ENCODE assay signal across 9 mouse cellular contexts in the genomic region with DNA sequence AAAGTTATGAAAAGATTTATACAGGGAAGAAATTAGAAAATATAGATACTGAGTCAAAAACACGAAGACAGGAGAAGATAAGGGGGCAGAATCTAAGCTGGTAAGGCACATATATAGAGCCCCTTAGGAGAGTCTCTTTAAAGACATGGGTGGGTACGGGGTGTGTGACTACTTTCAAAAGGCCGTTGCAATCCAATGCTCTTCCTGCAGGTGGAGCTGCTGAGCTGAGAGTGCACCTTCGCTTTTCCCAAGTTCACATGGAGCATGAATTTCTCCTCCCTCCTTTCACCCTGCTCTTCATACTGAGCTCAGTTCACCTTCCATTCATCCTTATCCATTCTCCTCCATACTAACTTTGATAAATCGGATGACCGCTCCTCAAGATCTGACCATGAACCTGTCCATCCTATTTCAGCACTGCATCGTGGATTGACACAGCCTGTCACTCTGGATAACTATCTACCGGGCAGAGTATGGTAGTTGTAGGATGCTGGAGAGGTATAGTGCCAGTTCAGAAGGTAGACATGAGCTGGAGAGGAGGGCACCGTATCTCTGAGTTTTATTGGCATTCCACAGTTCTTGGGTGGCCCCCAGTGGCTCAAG.
DNase-seq lines count a peak whose midpoint lies in the region; ATAC-seq and TF ChIP-seq lines count a peak whose summit lies in the region.
"Had no signal": no experiment of that assay in that cellular context is flagged by ENCODE, and none has a peak within 500 bp of the region (broad histone marks: within the 10 kb centered on the region; RNA-seq: fewer than 3 reads in every experiment).

No protein-coding gene starts in this region.

- TF ChIP-seq EP300 in liver, embryonic 14.5 days (IDR thresholded peaks at IDR 0.05; ENCODE audit: low read depth), result no peak

- WGBS in heart, embryonic 12.5 days, result 72% methylated on average over 9 of the region's 9 CpGs
- 63% methylated on average over 9 of the region's 9 CpGs for WGBS in liver, embryonic 14.5 days (ENCODE audit: insufficient replicate concordance)

- peak; percentile 88 for TF ChIP-seq CTCF in liver, embryonic 14.5 days (IDR thresholded peaks at IDR 0.05; ENCODE audit: low read depth)

- peak; percentile 14 to 66 for DNase-seq in heart, adult 18-20 months
- DNase-seq in right cerebral cortex, adult 2 months (ENCODE audit: low spot score in 2 of 2), result peak; percentile 56 to 60
- DNase-seq in right cerebral cortex, postnatal 4 days, result no peak
- peak; percentile 19 to 54 for DNase-seq in cerebellum, postnatal 25 days
- peak in 2 of 3 experiments; percentile 5 to 19 for DNase-seq in liver, embryonic 14.5 days (ENCODE audit: low read depth in 3 of 3, low spot score in 3 of 3)
- DNase-seq in thymus, postnatal 36 days, result peak; percentile 9 to 40
- no peak for DNase-seq in urinary bladder, postnatal 4 days (ENCODE audit: low spot score in 2 of 2)

- H3K4me3 ChIP-seq in heart, embryonic 12.5 days, result no peak overlapping the region
- H3K4me3 ChIP-seq in liver, embryonic 14.5 days (ENCODE audit: insufficient read depth in 1 of 2, low read depth in 2 of 2, low read length in 2 of 2), result no peak overlapping the region
- H3K4me3 ChIP-seq: neural tube, embryonic 13.5 days had no signal

- no peaks in the 10 kb centered on the region for H3K9me3 ChIP-seq in heart, embryonic 12.5 days (replicated peaks)
- H3K9me3 ChIP-seq in liver, embryonic 14.5 days (ENCODE audit: control insufficient read depth, low read length), result no peaks in the 10 kb centered on the region
- H3K9me3 ChIP-seq: neural tube, embryonic 13.5 days had no signal

- H3K27me3 ChIP-seq in heart, embryonic 12.5 days (replicated peaks), result no peaks in the 10 kb centered on the region
- H3K27me3 ChIP-seq in liver, embryonic 14.5 days (ENCODE audit: control insufficient read depth, insufficient read depth, low read length), result no peaks in the 10 kb centered on the region
- H3K27me3 ChIP-seq: neural tube, embryonic 13.5 days had no signal

- no peak for ATAC-seq in heart, embryonic 12.5 days (ENCODE audit: insufficient number of reproducible peaks, low FRiP score)
- ATAC-seq in liver, embryonic 14.5 days (ENCODE audit: insufficient read depth), result no peak

- H3K27ac ChIP-seq in heart, embryonic 12.5 days (ENCODE audit: poor library complexity, severe bottlenecking), result no peak overlapping the region
- H3K27ac ChIP-seq in liver, embryonic 14.5 days, result no peak overlapping the region
- H3K27ac ChIP-seq: neural tube, embryonic 13.5 days had no signal

- no peak overlapping the region for H3K9ac ChIP-seq in heart, embryonic 12.5 days
- H3K9ac ChIP-seq in liver, embryonic 14.5 days (replicated peaks), result no peak overlapping the region
- H3K9ac ChIP-seq: neural tube, embryonic 13.5 days had no signal

- H3K4me2 ChIP-seq in heart, embryonic 12.5 days, result no peak overlapping the region
- H3K4me2 ChIP-seq in liver, embryonic 14.5 days (ENCODE audit: low read depth), result no peak overlapping the region
- H3K4me2 ChIP-seq: neural tube, embryonic 13.5 days had no signal

- no peaks in the 10 kb centered on the region for H3K36me3 ChIP-seq in heart, embryonic 12.5 days
- no peaks in the 10 kb centered on the region for H3K36me3 ChIP-seq in liver, embryonic 14.5 days (replicated peaks; ENCODE audit: control insufficient read depth, insufficient read depth, low read depth)
- H3K36me3 ChIP-seq: neural tube, embryonic 13.5 days had no signal

- no peaks in the 10 kb centered on the region; the same call in 1 of the 2 replicates for H3K4me1 ChIP-seq in heart, embryonic 12.5 days (replicated peaks)
- no peaks in the 10 kb centered on the region for H3K4me1 ChIP-seq in liver, embryonic 14.5 days (replicated peaks; ENCODE audit: control insufficient read depth in 2 of 2, insufficient read depth in 2 of 2, low read length in 1 of 2)
- H3K4me1 ChIP-seq: neural tube, embryonic 13.5 days had no signal

Comparison
In these comparisons a context has a peak if more than half of its experiments do, and no peak if none do; other contexts are left out.
1. DNase-seq: peak in heart, adult 18-20 months (2 of 2), right cerebral cortex, adult 2 months (2 of 2), cerebellum, postnatal 25 days (2 of 2), liver, embryonic 14.5 days (2 of 3) and thymus, postnatal 36 days (2 of 2); none in right cerebral cortex, postnatal 4 days (single experiment) and urinary bladder, postnatal 4 days (0 of 2).